Mouse (Mus musculus): Measurements from ENCODE around the gene Kcnc1. TPM values are rescaled to one million over a fixed set of nuclear protein-coding genes. Genes with fewer than 3 reads are reported as not detected.

Kcnc1 gene
- polyA plus RNA-seq, 1 experiment from 2014 or later: 8.5 TPM

DNA sequence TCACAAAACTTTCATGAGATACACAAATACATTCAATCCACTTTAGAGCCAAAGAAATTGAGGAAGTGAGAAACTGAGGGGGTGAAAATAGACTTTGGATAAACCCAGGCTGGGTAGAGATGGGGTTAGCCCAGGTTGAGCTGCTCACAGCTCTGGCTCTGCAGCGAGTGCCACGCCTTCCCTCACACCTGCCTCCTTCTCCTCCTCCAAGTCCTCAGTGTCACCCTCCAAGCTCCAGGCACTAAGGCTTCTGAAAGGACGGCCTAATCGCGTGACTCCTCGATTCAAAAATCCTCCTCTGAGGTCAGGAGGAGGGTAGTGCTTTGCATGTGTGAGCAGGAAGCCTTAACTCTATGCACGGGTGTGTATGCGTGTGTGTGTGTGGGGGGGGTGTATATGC, 66.8 kb downstream of the Kcnc1 start:
- H3K4me3 ChIP-seq: no peak overlapping the region
- 84% methylated on average over 8 of the region's 8 CpGs for whole genome bisulfite sequencing
- H3K27ac ChIP-seq (replicated peaks): no peak overlapping the region
- no peak for ATAC-seq (ENCODE audit: low read depth)
- H3K27me3 ChIP-seq: no peaks in the 10 kb centered on the region
- H3K36me3 ChIP-seq: no peaks in the 10 kb centered on the region
- no peak overlapping the region for H3K4me2 ChIP-seq
- no peak overlapping the region for H3K9ac ChIP-seq
- H3K4me1 ChIP-seq (replicated peaks): peaks cover 18% of the 10 kb centered on the region
- no peaks in the 10 kb centered on the region for H3K9me3 ChIP-seq

DNA sequence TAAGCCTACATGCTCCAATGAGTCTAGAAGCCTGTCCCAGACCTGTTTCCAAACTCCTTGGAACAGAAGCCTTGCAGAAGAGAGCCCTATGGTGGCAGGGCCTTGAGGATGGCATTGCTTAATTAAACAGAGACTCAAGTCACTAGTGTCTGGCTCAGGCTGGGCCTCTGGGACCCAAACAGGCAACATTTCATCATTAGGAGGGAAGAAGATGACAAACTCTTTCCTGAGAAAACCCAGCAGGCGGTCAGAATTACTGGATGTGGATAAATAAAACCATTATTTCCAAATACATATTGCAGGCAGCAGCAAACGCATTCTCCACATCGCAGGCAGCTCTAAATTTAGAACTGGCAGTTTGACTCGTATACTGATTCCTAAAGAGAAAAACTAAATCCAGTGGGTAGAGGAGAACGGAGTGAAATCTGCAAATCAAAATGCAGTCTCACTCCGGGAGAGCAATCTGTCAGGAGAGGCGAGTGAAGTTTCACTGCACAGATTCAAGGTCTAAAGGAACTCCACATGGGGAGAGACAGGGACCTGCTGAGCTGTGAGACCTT, 70.2 kb downstream of the Kcnc1 start:
- ATAC-seq (ENCODE audit: low read depth): no peak
- WGBS: 62% methylated on average over 7 of the region's 7 CpGs
- no peak overlapping the region for H3K4me3 ChIP-seq
- no peak overlapping the region for H3K4me2 ChIP-seq
- no peak overlapping the region for H3K27ac ChIP-seq (replicated peaks)
- no peak overlapping the region for H3K9ac ChIP-seq
- H3K36me3 ChIP-seq: no peaks in the 10 kb centered on the region
- H3K4me1 ChIP-seq (replicated peaks): peaks cover 10% of the 10 kb centered on the region; the same call in 1 of the 2 replicates
- H3K27me3 ChIP-seq: no peaks in the 10 kb centered on the region
- H3K9me3 ChIP-seq: no peaks in the 10 kb centered on the region

DNA sequence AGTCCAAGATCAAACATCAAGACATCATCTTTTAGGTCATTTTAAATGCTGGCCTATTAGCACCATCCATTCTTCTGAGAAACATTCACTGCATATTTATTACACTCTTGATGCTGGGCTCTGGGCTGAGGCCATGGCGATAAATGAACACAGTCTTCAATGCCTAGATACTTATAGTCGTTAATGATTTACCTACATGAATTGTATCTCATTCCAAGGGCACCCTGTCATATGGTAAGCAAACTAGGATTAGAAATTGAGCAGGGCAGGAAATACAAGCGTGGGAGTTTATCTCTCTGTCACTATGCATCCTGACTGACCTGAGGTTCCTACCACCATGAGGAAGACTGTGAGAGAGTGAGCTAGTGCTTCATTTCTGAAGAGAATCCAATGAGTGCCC, 73.2 kb downstream of the Kcnc1 start:
- Histone ChIP-seq H3K36me3 (no peaks in the 10 kb centered on the region), H3K9ac (no peak overlapping the region), H3K27ac (replicated peaks) (no peak overlapping the region), H3K9me3 (no peaks in the 10 kb centered on the region), H3K4me2 (no peak overlapping the region), H3K4me1 (replicated peaks) (peaks cover 30% of the 10 kb centered on the region), H3K4me3 (no peak overlapping the region), H3K27me3 (no peaks in the 10 kb centered on the region)
- no peak for ATAC-seq (ENCODE audit: low read depth)
- WGBS: 91% methylated on average over 3 of the region's 3 CpGs

DNA sequence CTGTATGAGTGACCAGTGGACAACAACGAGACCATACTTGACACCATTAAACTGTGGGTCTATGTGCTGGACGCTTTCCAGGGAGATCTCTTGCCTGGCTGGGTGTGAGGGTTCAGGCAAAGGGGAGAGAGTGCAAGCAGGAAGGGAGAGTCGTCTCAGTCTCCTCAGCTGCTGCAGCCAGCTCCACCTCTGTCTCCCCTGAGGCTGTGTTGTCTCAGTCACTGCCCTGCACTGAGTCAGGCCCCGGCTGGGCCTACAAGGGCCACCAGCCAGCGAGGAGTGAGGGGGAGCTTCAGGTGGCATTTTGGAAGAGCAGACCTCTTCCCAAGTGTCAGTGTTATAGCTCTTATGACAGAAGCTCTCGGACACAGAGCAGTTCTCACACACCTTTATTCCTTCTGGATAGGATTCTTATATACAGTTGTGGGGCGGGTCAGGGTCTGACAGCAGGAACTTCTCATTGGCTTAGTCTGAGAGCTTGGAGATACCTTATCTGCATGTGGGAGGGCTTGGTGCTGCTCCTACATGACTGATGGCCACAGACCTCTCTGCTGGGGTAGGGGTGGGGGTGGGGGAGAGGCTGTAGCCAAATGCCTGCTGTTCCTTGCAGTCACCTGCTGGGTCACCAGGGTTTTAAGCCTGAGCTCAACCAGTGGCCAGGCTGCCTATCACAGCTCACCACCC, 74.9 kb downstream of the Kcnc1 start:
- Histone ChIP-seq H3K4me1 (replicated peaks) (peaks cover 39% of the 10 kb centered on the region), H3K36me3 (no peaks in the 10 kb centered on the region), H3K27me3 (no peaks in the 10 kb centered on the region), H3K9me3 (no peaks in the 10 kb centered on the region), H3K4me3 (no peak overlapping the region), H3K9ac (no peak overlapping the region), H3K27ac (replicated peaks) (no peak overlapping the region), H3K4me2 (no peak overlapping the region)
- ATAC-seq (ENCODE audit: low read depth): no peak
- 71% methylated on average over 7 of the region's 7 CpGs for WGBS

- peaks cover 30% of the 10 kb centered on the region for H3K4me1 ChIP-seq (replicated peaks)
- no peak for ATAC-seq (ENCODE audit: low read depth)
- H3K27me3 ChIP-seq: no peaks in the 10 kb centered on the region
- H3K9me3 ChIP-seq: no peaks in the 10 kb centered on the region
- peak overlapping the region; percentile 35; the same call in 1 of the 2 replicates for H3K27ac ChIP-seq (replicated peaks)
- H3K4me3 ChIP-seq: no peak overlapping the region
- H3K9ac ChIP-seq: peak overlapping the region; percentile 27; the same call in 1 of the 2 replicates
- WGBS: 36% methylated on average over 9 of the region's 9 CpGs
- H3K36me3 ChIP-seq: no peaks in the 10 kb centered on the region
- no peak overlapping the region for H3K4me2 ChIP-seq
These were observed 76.8 kb downstream of the Kcnc1 start for GRCm38 (mm10) chr7:46473141-46473540.

DNA sequence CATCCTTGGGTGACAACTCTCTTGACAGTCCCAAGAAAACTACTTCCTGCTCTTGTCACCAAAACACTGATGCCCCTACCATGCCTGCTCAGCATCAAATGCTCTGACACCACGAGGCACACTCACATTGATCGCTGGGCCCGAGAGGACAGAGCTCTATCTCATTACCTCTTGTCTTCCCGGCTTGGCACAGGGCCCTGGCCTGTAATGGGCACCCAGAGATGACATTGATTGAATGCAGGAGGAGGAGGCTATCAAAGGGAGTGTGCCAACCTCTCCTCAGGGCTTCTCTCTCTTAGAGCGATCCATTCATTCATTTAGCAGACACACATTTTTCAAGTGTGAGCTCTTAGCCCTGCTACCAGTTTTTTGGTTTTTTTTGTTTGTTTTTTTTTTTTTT, 79.2 kb downstream of the Kcnc1 start:
- Histone ChIP-seq H3K4me1 (replicated peaks) (peaks cover 35% of the 10 kb centered on the region), H3K36me3 (no peaks in the 10 kb centered on the region), H3K9me3 (no peaks in the 10 kb centered on the region), H3K9ac (no peak overlapping the region), H3K27me3 (no peaks in the 10 kb centered on the region), H3K4me3 (no peak overlapping the region), H3K27ac (replicated peaks) (no peak overlapping the region), H3K4me2 (no peak overlapping the region)
- ATAC-seq (ENCODE audit: low read depth): peak; percentile 20; the same call in 1 of the 2 replicates
- 46% methylated on average over 5 of the region's 5 CpGs for WGBS

DNA sequence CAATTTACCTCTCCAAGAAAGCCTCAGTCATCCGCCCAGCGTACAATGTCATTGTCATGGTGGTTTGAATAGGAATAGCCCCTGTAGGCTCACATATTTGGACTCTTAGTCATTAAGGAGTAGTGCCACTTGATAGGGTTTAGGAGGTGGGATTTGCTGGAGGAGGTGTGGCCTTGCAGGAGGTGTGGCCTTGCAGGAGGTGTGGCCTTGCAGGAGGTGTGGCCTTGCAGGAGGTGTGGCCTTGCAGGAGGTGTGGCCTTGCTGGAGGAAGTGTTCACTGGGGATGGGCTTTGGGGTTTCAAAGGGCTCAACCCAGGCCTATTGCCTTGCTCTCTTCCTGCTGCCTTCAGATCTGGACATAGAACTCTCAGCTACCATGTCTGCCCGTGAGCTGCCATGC, 81.2 kb downstream of the Kcnc1 start:
- 90% methylated on average over 3 of the region's 3 CpGs for WGBS
- no peak overlapping the region for H3K27ac ChIP-seq (replicated peaks)
- H3K4me1 ChIP-seq (replicated peaks): peaks cover 39% of the 10 kb centered on the region
- no peak overlapping the region for H3K4me2 ChIP-seq
- H3K27me3 ChIP-seq: no peaks in the 10 kb centered on the region
- H3K9me3 ChIP-seq: no peaks in the 10 kb centered on the region
- ATAC-seq (ENCODE audit: low read depth): no peak
- H3K4me3 ChIP-seq: no peak overlapping the region
- no peaks in the 10 kb centered on the region for H3K36me3 ChIP-seq
- no peak overlapping the region for H3K9ac ChIP-seq

DNA sequence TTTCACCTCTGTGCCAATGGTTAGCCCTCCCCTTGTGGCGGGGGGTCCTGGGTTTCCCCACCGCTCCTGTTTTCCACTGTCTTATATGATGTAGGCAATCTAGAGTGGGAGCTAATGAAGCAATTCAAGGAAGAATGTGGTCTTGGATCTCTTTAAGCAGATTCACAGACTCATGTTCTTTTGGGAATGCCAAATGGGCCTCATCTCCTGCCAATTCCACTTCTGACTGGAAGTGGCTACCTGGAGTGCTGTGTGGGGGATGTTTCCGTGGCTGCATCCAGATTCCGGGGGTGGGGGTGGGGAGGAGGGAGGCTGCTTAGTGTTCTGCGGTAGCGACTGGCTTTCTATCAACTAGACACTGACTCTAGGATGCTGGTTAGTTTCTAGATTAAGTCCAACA, 83.5 kb downstream of the Kcnc1 start:
- H3K27me3 ChIP-seq: no peaks in the 10 kb centered on the region
- 65% methylated on average over 6 of the region's 6 CpGs for WGBS
- peaks cover 29% of the 10 kb centered on the region for H3K4me1 ChIP-seq (replicated peaks)
- H3K36me3 ChIP-seq: no peaks in the 10 kb centered on the region
- no peak overlapping the region for H3K9ac ChIP-seq
- H3K4me3 ChIP-seq: no peak overlapping the region
- H3K4me2 ChIP-seq: no peak overlapping the region
- H3K9me3 ChIP-seq: no peaks in the 10 kb centered on the region
- no peak overlapping the region for H3K27ac ChIP-seq (replicated peaks)
- ATAC-seq (ENCODE audit: low read depth): no peak

DNA sequence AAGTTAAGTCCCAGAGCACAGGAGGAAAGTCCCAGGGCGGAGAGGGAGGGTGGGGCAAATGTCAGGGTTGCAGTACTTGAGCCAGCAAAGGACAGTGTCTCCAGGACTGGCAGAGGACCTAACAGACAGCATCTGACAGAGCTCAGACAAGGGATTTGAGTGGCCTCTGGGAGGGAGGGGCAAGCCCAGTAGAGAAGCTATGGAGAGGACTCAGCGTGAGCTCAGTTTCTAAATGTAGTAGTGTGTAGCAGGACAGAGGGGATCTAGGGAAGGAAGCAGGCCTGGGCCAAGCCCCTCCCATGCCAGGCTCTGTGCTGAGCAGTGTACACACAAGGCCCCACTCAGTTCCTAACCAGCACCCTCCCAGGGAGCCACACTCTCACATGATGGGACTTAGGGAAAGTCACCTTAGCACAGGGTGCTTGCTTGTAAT, 85.8 kb downstream of the Kcnc1 start:
- 80% methylated on average over 2 of the region's 2 CpGs for WGBS
- Histone ChIP-seq H3K36me3 (no peaks in the 10 kb centered on the region), H3K4me2 (no peak overlapping the region), H3K4me3 (no peak overlapping the region), H3K4me1 (replicated peaks) (peaks cover 22% of the 10 kb centered on the region), H3K27ac (replicated peaks) (peak overlapping the region; percentile 38; the same call in 1 of the 2 replicates), H3K9me3 (no peaks in the 10 kb centered on the region), H3K9ac (no peak overlapping the region), H3K27me3 (no peaks in the 10 kb centered on the region)
- ATAC-seq (ENCODE audit: low read depth): no peak

- no peak for ATAC-seq (ENCODE audit: low read depth)
- 45% methylated on average over 10 of the region's 10 CpGs for WGBS
- Histone ChIP-seq H3K9ac (no peak overlapping the region), H3K9me3 (no peaks in the 10 kb centered on the region), H3K4me1 (replicated peaks) (peaks cover 22% of the 10 kb centered on the region), H3K4me3 (no peak overlapping the region), H3K27ac (replicated peaks) (peak overlapping the region; percentile 38), H3K36me3 (no peaks in the 10 kb centered on the region), H3K27me3 (no peaks in the 10 kb centered on the region), H3K4me2 (no peak overlapping the region)
These were observed 86.8 kb downstream of the Kcnc1 start for GRCm38 (mm10) chr7:46483050-46483449.

- Histone ChIP-seq H3K27ac (replicated peaks) (no peak overlapping the region), H3K4me2 (no peak overlapping the region), H3K9ac (no peak overlapping the region), H3K9me3 (no peaks in the 10 kb centered on the region), H3K4me3 (no peak overlapping the region), H3K4me1 (replicated peaks) (peaks cover 22% of the 10 kb centered on the region), H3K36me3 (no peaks in the 10 kb centered on the region), H3K27me3 (no peaks in the 10 kb centered on the region)
- ATAC-seq (ENCODE audit: low read depth): no peak
- 87% methylated on average over 6 of the region's 6 CpGs for WGBS
These were observed 87.9 kb downstream of the Kcnc1 start for GRCm38 (mm10) chr7:46484223-46484622.

GRCm38 (mm10) chr7:46486761-46487160, 90.5 kb downstream of the Kcnc1 start:
- ATAC-seq (ENCODE audit: low read depth): no peak

GRCm38 (mm10) chr7:46487354-46487753, 91.1 kb downstream of the Kcnc1 start:
- WGBS: 52% methylated on average over 4 of the region's 4 CpGs
- no peak overlapping the region for H3K27ac ChIP-seq (replicated peaks)

More at GRCm38 (mm10) chr7:46486761-46487160, 90.5 kb downstream of the Kcnc1 start:
- Histone ChIP-seq H3K9ac (no peak overlapping the region), H3K36me3 (no peaks in the 10 kb centered on the region), H3K27me3 (no peaks in the 10 kb centered on the region), H3K4me2 (no peak overlapping the region), H3K4me1 (replicated peaks) (peaks cover 16% of the 10 kb centered on the region), H3K9me3 (no peaks in the 10 kb centered on the region), H3K27ac (replicated peaks) (no peak overlapping the region), H3K4me3 (no peak overlapping the region)
- 80% methylated on average over 5 of the region's 5 CpGs for WGBS

More at GRCm38 (mm10) chr7:46487354-46487753, 91.1 kb downstream of the Kcnc1 start:
- ATAC-seq (ENCODE audit: low read depth): no peak
- Histone ChIP-seq H3K27me3 (no peaks in the 10 kb centered on the region), H3K4me1 (replicated peaks) (peaks cover 13% of the 10 kb centered on the region), H3K36me3 (no peaks in the 10 kb centered on the region), H3K4me3 (no peak overlapping the region), H3K9ac (no peak overlapping the region), H3K4me2 (no peak overlapping the region), H3K9me3 (no peaks in the 10 kb centered on the region)
